Mouse (Mus musculus): ENCODE measurements around the gene Gm13694.
"Not testable (repeated sequence)": the region's sequence is repeated elsewhere in the genome, so short reads cannot be mapped to it uniquely, and the experiment has no call there.

DNA sequence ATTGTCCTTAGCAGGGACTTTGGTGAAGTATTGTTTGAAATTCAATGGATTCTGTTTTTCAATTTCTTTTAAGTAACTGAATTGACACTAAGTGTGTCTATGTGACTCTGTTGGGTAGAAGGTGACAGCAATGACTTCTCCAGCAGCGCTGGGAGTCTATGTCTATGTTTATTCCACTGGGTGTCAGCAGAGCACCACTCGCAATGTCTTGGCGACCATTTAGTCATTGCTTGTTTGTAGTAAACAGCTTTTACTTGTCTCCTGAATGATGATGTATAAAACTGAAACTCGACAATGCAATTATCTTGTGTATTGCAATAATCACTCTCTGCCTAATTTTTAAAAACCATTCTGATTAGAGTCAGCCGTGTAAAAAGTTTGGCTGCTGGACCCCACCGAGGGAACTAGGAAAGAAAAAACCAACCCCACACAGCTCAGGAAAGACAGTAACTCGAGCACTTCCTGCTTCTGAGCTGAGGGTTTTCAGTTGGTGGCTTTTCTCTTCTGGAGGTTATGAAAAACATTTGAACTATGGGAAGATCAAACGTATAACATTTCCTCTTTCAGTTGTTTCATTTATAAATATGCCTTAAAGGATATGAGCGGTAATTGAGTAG is 15.0 kb downstream of the Gm13694 start:
- TF ChIP-seq CTCF (conservative IDR thresholded peaks at IDR 0.05; ENCODE audit: insufficient read depth, insufficient read length, low read depth, low read length); POLR2A (IDR thresholded peaks at IDR 0.05; ENCODE audit: low read depth, low read length): not testable (repeated sequence)

All from kidney, adult 2 months (tissue).